13 mouse cellular contexts compared by ENCODE assay signal in the genomic region with DNA sequence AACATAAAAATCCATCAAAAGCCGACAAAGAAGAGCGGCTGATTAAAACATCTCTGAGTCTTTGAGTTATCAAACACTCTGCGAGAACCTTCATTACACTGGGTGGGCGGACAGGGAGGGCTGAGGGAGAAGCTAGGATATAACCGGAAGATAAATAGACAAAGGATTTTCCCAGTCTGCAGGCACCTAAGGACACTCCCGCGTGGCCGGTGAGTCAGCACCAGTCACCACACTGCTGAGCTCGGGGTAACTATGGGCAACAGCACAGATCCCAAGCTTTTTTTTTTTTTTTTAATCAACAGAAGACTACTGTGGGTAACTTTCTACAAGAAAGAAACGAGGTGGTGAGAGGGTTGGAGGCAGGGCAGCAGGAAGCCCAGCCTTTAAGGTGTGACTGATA. TPM values are rescaled to one million over a fixed set of nuclear protein-coding genes. Genes with fewer than 3 reads are reported as not detected.
DNase-seq lines count a peak whose midpoint lies in the region; ATAC-seq and TF ChIP-seq lines count a peak whose summit lies in the region.
"Had no signal": no experiment of that assay in that cellular context is flagged by ENCODE, and none has a peak within 500 bp of the region (broad histone marks: within the 10 kb centered on the region; RNA-seq: fewer than 3 reads in every experiment).

No protein-coding gene starts in this region.

- H3K27ac ChIP-seq in intestine, postnatal 0 days (ENCODE audit: low read depth, low read length): no peak overlapping the region
- no peak overlapping the region for H3K27ac ChIP-seq in stomach, embryonic 16.5 days (ENCODE audit: low read length)
- H3K27ac ChIP-seq in kidney, embryonic 15.5 days: no peak overlapping the region
- H3K27ac ChIP-seq: forebrain, embryonic 13.5 days; lung, embryonic 15.5 days had no signal

- H3K27me3 ChIP-seq in megakaryocyte, embryonic 14.5 days (replicated peaks): peaks cover 2% of the 10 kb centered on the region
- H3K27me3 ChIP-seq in intestine, postnatal 0 days (replicated peaks; ENCODE audit: control insufficient read depth, insufficient read depth, low read length): no peaks in the 10 kb centered on the region
- no peaks in the 10 kb centered on the region for H3K27me3 ChIP-seq in stomach, embryonic 16.5 days (ENCODE audit: control insufficient read depth, insufficient read depth, low read length)
- no peaks in the 10 kb centered on the region for H3K27me3 ChIP-seq in kidney, embryonic 15.5 days
- H3K27me3 ChIP-seq: forebrain, embryonic 13.5 days; lung, embryonic 15.5 days had no signal

- DNase-seq in adrenal gland, adult 8-10 months: peak; percentile 18
- DNase-seq in embryo, embryonic 10.5 days (ENCODE audit: low spot score): no peak
- no peak for DNase-seq in lung, postnatal 14 days
- DNase-seq: kidney, postnatal 10 days; midbrain, embryonic 14.5 days had no signal

- peak overlapping the region; percentile 59 for H3K4me3 ChIP-seq in megakaryocyte, embryonic 14.5 days (replicated peaks)
- no peak overlapping the region for H3K4me3 ChIP-seq in intestine, postnatal 0 days (ENCODE audit: low read depth, low read length)
- no peak overlapping the region for H3K4me3 ChIP-seq in stomach, embryonic 16.5 days (replicated peaks; ENCODE audit: low read length)
- no peak overlapping the region for H3K4me3 ChIP-seq in kidney, embryonic 15.5 days (replicated peaks)
- H3K4me3 ChIP-seq: forebrain, embryonic 13.5 days; lung, embryonic 15.5 days had no signal

- H3K4me2 ChIP-seq in intestine, postnatal 0 days (replicated peaks; ENCODE audit: low read depth): no peak overlapping the region
- H3K4me2 ChIP-seq in stomach, embryonic 16.5 days (ENCODE audit: low read depth, low read length): no peak overlapping the region
- H3K4me2 ChIP-seq in kidney, embryonic 15.5 days: no peak overlapping the region
- H3K4me2 ChIP-seq: forebrain, embryonic 13.5 days; lung, embryonic 15.5 days had no signal

- H3K9me3 ChIP-seq in megakaryocyte, embryonic 14.5 days: peaks cover 10% of the 10 kb centered on the region
- no peaks in the 10 kb centered on the region for H3K9me3 ChIP-seq in intestine, postnatal 0 days (ENCODE audit: control insufficient read depth)
- no peaks in the 10 kb centered on the region for H3K9me3 ChIP-seq in stomach, embryonic 16.5 days (replicated peaks; ENCODE audit: control insufficient read depth, low read length)
- H3K9me3 ChIP-seq in kidney, embryonic 15.5 days (replicated peaks): no peaks in the 10 kb centered on the region
- H3K9me3 ChIP-seq: forebrain, embryonic 13.5 days; G1E; lung, embryonic 15.5 days had no signal

- no peak overlapping the region for H3K9ac ChIP-seq in intestine, postnatal 0 days (ENCODE audit: low read depth, low read length)
- H3K9ac ChIP-seq in stomach, embryonic 16.5 days (ENCODE audit: low read length): no peak overlapping the region
- H3K9ac ChIP-seq in kidney, embryonic 15.5 days: no peak overlapping the region
- H3K9ac ChIP-seq: forebrain, embryonic 13.5 days; lung, embryonic 15.5 days had no signal

- no peak for TF ChIP-seq CTCF in intestine, postnatal 0 days (IDR thresholded peaks at IDR 0.05; ENCODE audit: low read depth)

- no peak for ATAC-seq in megakaryocyte, adult 5-6 weeks (ENCODE audit: poor library complexity, severe bottlenecking)
- 0 out of 2 replicates have a peak, but pooled peaks have one; percentile 45 for ATAC-seq in intestine, postnatal 0 days
- peak; percentile 76; the same call in 1 of the 2 replicates for ATAC-seq in stomach, embryonic 16.5 days (ENCODE audit: insufficient read depth, low FRiP score)
- ATAC-seq in kidney, embryonic 15.5 days (replicated peaks; ENCODE audit: low FRiP score): no peak
- ATAC-seq: forebrain, embryonic 13.5 days had no signal

- H3K36me3 ChIP-seq in megakaryocyte, embryonic 14.5 days (replicated peaks; ENCODE audit: low read length): peaks cover 7% of the 10 kb centered on the region
- no peaks in the 10 kb centered on the region for H3K36me3 ChIP-seq in intestine, postnatal 0 days (ENCODE audit: control insufficient read depth, insufficient read depth)
- H3K36me3 ChIP-seq in stomach, embryonic 16.5 days (ENCODE audit: control insufficient read depth, insufficient read depth, low read length): no peaks in the 10 kb centered on the region
- no peaks in the 10 kb centered on the region for H3K36me3 ChIP-seq in kidney, embryonic 15.5 days
- H3K36me3 ChIP-seq: G1E; lung, embryonic 15.5 days had no signal

- WGBS in intestine, postnatal 0 days: 33% methylated on average over 10 of the region's 10 CpGs
- 31% methylated on average over 10 of the region's 10 CpGs for WGBS in stomach, embryonic 16.5 days
- 51% methylated on average over 10 of the region's 10 CpGs for whole genome bisulfite sequencing in kidney, embryonic 15.5 days

- peaks cover 52% of the 10 kb centered on the region for H3K4me1 ChIP-seq in megakaryocyte, embryonic 14.5 days
- no peaks in the 10 kb centered on the region for H3K4me1 ChIP-seq in intestine, postnatal 0 days (replicated peaks; ENCODE audit: control insufficient read depth, insufficient read depth, low read length)
- H3K4me1 ChIP-seq in stomach, embryonic 16.5 days (ENCODE audit: control insufficient read depth, insufficient read depth, low read length): no peaks in the 10 kb centered on the region
- no peaks in the 10 kb centered on the region for H3K4me1 ChIP-seq in kidney, embryonic 15.5 days
- H3K4me1 ChIP-seq: forebrain, embryonic 13.5 days had no signal

RNA-seq across cellular contexts. Expression of a gene that starts 16.6 kb away (rescaled TPM):
- 337 and 1,592 TPM in 2 replicates for polyA plus RNA-seq in megakaryocyte, embryonic 14.5 days (2012; ENCODE audit: insufficient read depth, low replicate concordance)
- total RNA-seq in megakaryocyte, adult 5-6 weeks (2015): 0.22 TPM in 1 of 2 replicates, not detected in the other
- total RNA-seq in megakaryocyte, adult 5-6 weeks (2017): not detected in 2 replicates
- 1 to 10 TPM; 7.5 to 8.2 (median 7.8) TPM for total RNA-seq in adrenal gland, adult 8-10 months (2022)
- polyA plus RNA-seq in intestine, postnatal 0 days (2015; fragmentation: Nextera tagmentation; extraction: Ambion mirVana): 15.6 and 16.1 TPM in 2 replicates
- polyA plus RNA-seq in stomach, embryonic 16.5 days (2015; fragmentation: Nextera tagmentation; extraction: Ambion mirVana): 4.1 and 4.4 TPM in 2 replicates
- polyA plus RNA-seq in kidney, embryonic 15.5 days (2015; fragmentation: Nextera tagmentation; extraction: Ambion mirVana): 7.2 and 8.8 TPM in 2 replicates
- total RNA-seq: G1E had no signal
- polyA plus RNA-seq: G1E had no signal

RNA-seq across cellular contexts. Expression of a gene that starts 28.1 kb away (rescaled TPM):
- 0.91 TPM in 1 of 2 replicates, not detected in the other for polyA plus RNA-seq in megakaryocyte, embryonic 14.5 days (2012; ENCODE audit: insufficient read depth, low replicate concordance)
- total RNA-seq in megakaryocyte, adult 5-6 weeks (2015): not detected in 2 replicates
- total RNA-seq in megakaryocyte, adult 5-6 weeks (2017): not detected in 2 replicates
- under 1 TPM; 0.12 to 0.32 (median 0.20) TPM for total RNA-seq in adrenal gland, adult 8-10 months (2022)
- 6.9 and 7.7 TPM in 2 replicates for polyA plus RNA-seq in intestine, postnatal 0 days (2015; fragmentation: Nextera tagmentation; extraction: Ambion mirVana)
- 14.5 and 18.6 TPM in 2 replicates for polyA plus RNA-seq in stomach, embryonic 16.5 days (2015; fragmentation: Nextera tagmentation; extraction: Ambion mirVana)
- 7.5 and 7.7 TPM in 2 replicates for polyA plus RNA-seq in kidney, embryonic 15.5 days (2015; fragmentation: Nextera tagmentation; extraction: Ambion mirVana)
- polyA plus RNA-seq: forebrain, embryonic 13.5 days; G1E; midbrain, embryonic 14.5 days had no signal

Comparison
In these comparisons a context has a peak if more than half of its experiments do, and no peak if none do; other contexts are left out.
1. ATAC-seq: peak in intestine, postnatal 0 days (single experiment) and stomach, embryonic 16.5 days (single experiment); none in megakaryocyte, adult 5-6 weeks (single experiment) and kidney, embryonic 15.5 days (single experiment).
2. RNA of a gene that starts 16.6 kb away (polyA plus RNA-seq): 337 to 1,592 TPM in megakaryocyte, embryonic 14.5 days; 15.6 to 16.1 TPM in intestine, postnatal 0 days, 7.2 to 8.8 TPM in kidney, embryonic 15.5 days and 4.1 to 4.4 TPM in stomach, embryonic 16.5 days; every median in the first group is over 10 times any median in the second.